Mouse (Mus musculus) left cerebral cortex, adult 11 months (tissue): ENCODE data around the gene Itm2b.

Experiments used
- DNase-seq: peaks from one replicate; pipeline ENCODE4 v3.0.0; 2022; ENCODE audit warnings: low spot score

Gene Itm2b

GRCm38 (mm10) chr14:73323965-73324364 is 61.1 kb downstream of the Itm2b start:
- no peak for DNase-seq

GRCm38 (mm10) chr14:73322142-73322541 is 62.9 kb downstream of the Itm2b start:
- no peak for DNase-seq

GRCm38 (mm10) chr14:73316933-73317332 is 68.2 kb downstream of the Itm2b start:
- no peak for DNase-seq

GRCm38 (mm10) chr14:73313864-73314263 is 71.2 kb downstream of the Itm2b start:
- no peak for DNase-seq

GRCm38 (mm10) chr14:73313396-73313795 is 71.7 kb downstream of the Itm2b start:
- no peak for DNase-seq

GRCm38 (mm10) chr14:73312909-73313308 is 72.2 kb downstream of the Itm2b start:
- no peak for DNase-seq
